In the genomic region with DNA sequence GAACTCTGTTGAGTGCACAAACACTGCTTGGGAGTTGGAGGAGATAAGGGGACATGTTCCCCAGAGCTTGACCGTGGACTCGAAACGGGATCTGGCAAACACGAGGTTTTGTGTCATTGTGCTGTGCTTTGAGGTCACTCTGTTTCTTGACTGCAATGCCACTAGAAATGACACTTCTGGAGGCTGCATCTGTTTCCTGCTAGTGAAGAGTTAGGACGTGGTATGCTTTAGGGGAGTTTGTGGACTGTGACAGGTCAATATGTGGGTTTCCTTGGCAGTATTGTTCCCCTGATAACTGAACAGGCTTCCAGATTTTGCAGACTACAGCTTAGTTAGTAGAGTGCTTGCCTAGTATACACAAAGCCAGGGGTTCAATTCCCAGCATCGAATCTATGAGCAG, we compare ENCODE assay signal across 15 mouse cellular contexts.
"Had no signal": no experiment of that assay in that cellular context is flagged by ENCODE, and none has a peak within 500 bp of the region (broad histone marks: within the 10 kb centered on the region; RNA-seq: fewer than 3 reads in every experiment).

No protein-coding gene starts in this region.

- H3K4me2 ChIP-seq: liver, embryonic 11.5 days; lung, embryonic 14.5 days; midbrain, embryonic 12.5 days; midbrain, embryonic 15.5 days; neural tube, embryonic 12.5 days; stomach, embryonic 15.5 days had no signal

- H3K9ac ChIP-seq: liver, embryonic 14.5 days; lung, embryonic 14.5 days; midbrain, embryonic 12.5 days; midbrain, embryonic 15.5 days; neural tube, embryonic 12.5 days; stomach, embryonic 15.5 days had no signal

- DNase-seq: lung, embryonic 14.5 days; lung, postnatal 10 days; right cerebral cortex, postnatal 14 days; thymus, adult 2 months; thymus, postnatal 25 days; thymus, postnatal 4 days had no signal

- H3K27me3 ChIP-seq: midbrain, embryonic 12.5 days; midbrain, embryonic 15.5 days; neural tube, embryonic 12.5 days; stomach, embryonic 15.5 days had no signal

- H3K9me3 ChIP-seq: midbrain, embryonic 10.5 days; midbrain, embryonic 12.5 days; midbrain, embryonic 15.5 days; neural tube, embryonic 12.5 days; stomach, embryonic 15.5 days had no signal

- H3K36me3 ChIP-seq: midbrain, embryonic 10.5 days; midbrain, embryonic 12.5 days; midbrain, embryonic 15.5 days; neural tube, embryonic 12.5 days; stomach, embryonic 15.5 days had no signal

- H3K4me1 ChIP-seq: midbrain, embryonic 10.5 days; midbrain, embryonic 12.5 days; midbrain, embryonic 15.5 days; neural tube, embryonic 12.5 days; stomach, embryonic 15.5 days had no signal

- H3K27ac ChIP-seq: liver, embryonic 14.5 days; macrophage; midbrain, embryonic 10.5 days; midbrain, embryonic 12.5 days; midbrain, embryonic 15.5 days; neural tube, embryonic 12.5 days; stomach, embryonic 15.5 days; stomach, postnatal 0 days had no signal

- H3K4me3 ChIP-seq: midbrain, embryonic 10.5 days; midbrain, embryonic 12.5 days; midbrain, embryonic 15.5 days; neural tube, embryonic 12.5 days; stomach, embryonic 15.5 days had no signal

- ATAC-seq: midbrain, embryonic 15.5 days had no signal
